Mouse (Mus musculus): ENCODE data around the gene Gm10486.
"Not testable (repeated sequence)": the region's sequence is repeated elsewhere in the genome, so short reads cannot be mapped to it uniquely, and the experiment has no call there.

Gm10486 gene

DNA sequence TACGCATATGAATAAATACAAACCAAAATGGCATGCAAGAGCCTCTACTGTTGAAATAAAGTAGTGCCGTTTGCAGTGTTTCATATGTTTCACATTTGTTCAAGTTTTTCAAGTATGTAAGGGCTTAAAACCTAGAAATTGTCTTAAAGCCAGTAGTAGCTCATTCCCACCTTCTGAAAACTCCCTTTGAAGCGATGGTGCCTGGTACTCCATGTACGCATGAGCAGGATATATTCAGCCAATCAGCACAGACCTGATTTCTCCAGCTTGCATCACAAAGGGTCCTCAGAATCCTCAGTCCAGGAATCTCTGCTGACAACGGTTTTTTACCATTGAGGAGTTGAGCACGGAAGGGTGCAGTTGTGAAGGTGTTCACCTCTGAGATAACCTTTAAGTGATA lies at the start of gene Gm10486:
TSS of gene Gm10486 (plus strand) at position 301 of the 400 bp plus-strand sequence.
- not testable (repeated sequence) for DNase-seq

All from kidney, adult 11 months (tissue).